Mouse (Mus musculus) heart, embryonic 13.5 days (tissue): ENCODE data around the gene Sbp. TPM values are rescaled to one million over a fixed set of nuclear protein-coding genes. Genes with fewer than 3 reads are reported as not detected.
"Not testable (repeated sequence)": the region's sequence is repeated elsewhere in the genome, so short reads cannot be mapped to it uniquely, and the experiment has no call there.

ENCODE experiments used
- ATAC-seq: fragments of 200-750 bp; cut with Nextera tagmentation; 2 replicates; pipeline ENCODE4 v1.8.0; 2017; ENCODE audit warnings: moderate TSS enrichment; ENCODE audit not compliant: insufficient number of reproducible peaks, low FRiP score, low TSS enrichment; ENCODE audit errors: extremely low read depth
- H3K27ac ChIP-seq: fragments of 300-500 bp; sonication (generic); replicated peaks from 2 replicates; pipeline ENCODE4 v1.5.1; 2015; ENCODE audit warnings: moderate library complexity, mild to moderate bottlenecking, inconsistent platforms
- H3K27me3 ChIP-seq: fragments of 300-500 bp; sonication (generic); replicated peaks from 2 replicates; pipeline ENCODE4 v1.6.1; 2015; ENCODE audit warnings: mild to moderate bottlenecking, inconsistent platforms
- H3K36me3 ChIP-seq: fragments of 300-500 bp; sonication (generic); 2 replicates; pipeline ENCODE4 v1.6.1; 2015; ENCODE audit warnings: mild to moderate bottlenecking, inconsistent platforms
- H3K4me1 ChIP-seq: fragments of 300-500 bp; sonication (generic); 2 replicates; pipeline ENCODE4 v1.6.1; 2015; ENCODE audit warnings: inconsistent platforms
- H3K4me2 ChIP-seq: fragments of 300-500 bp; sonication (generic); 2 replicates; pipeline ENCODE4 v1.6.1; 2015; ENCODE audit warnings: inconsistent platforms, mild to moderate bottlenecking, moderate library complexity
- H3K4me3 ChIP-seq: fragments of 300-500 bp; sonication (generic); 2 replicates; pipeline ENCODE4 v1.5.1; 2015; ENCODE audit warnings: moderate library complexity, mild to moderate bottlenecking, inconsistent platforms
- H3K9ac ChIP-seq: fragments of 300-500 bp; sonication (generic); 2 replicates; pipeline ENCODE4 v1.6.1; 2015; ENCODE audit warnings: inconsistent platforms, mild to moderate bottlenecking, moderate library complexity
- H3K9me3 ChIP-seq: fragments of 300-500 bp; sonication (generic); 2 replicates; pipeline ENCODE4 v1.6.1; 2016; ENCODE audit warnings: inconsistent platforms
- WGBS: fragments of 180-500 bp; shearing (Covaris S2); methylation state at CpG from one replicate; pipeline ENCODE4 v1.1.7; 2015; ENCODE audit warnings: mixed read lengths; 5-methylcytosine and 5-hydroxymethylcytosine counted together
- polyA plus RNA-seq: library from polyadenylated mRNA; unstranded; fragments of >200 nt; fragmentation: Nextera tagmentation; extraction: Ambion mirVana; gene quantifications from 2 replicates; pipeline ENCODE4 v1.2.1, GENCODE M21; 2015

Gene Sbp
- polyA plus RNA-seq, result not detected in 2 replicates

DNA sequence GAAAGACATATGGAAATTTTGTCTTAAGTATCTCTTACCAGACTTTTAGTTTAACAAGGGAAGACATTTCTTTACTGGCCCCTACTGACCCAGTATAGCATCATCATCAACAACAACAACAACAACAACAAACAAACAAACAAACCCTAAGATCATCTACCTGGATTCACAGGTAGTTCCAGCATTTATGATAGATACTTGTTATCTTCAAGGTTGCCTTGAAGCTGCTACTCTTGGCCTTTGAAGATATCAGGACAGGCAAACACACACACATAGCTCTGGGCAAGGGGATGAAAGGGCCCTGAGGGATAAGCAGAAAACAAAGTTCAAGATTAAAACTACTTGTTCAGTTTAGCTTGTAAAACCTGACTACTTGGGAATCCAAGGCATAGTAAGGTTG is at the start of gene Sbp:
Sbp (plus strand) TSS at position 301 of the 400 bp plus-strand sequence.
- no peaks in the 10 kb centered on the region for H3K36me3 ChIP-seq
- H3K9ac ChIP-seq, result no peak within 1 kb of the TSS
- H3K4me1 ChIP-seq, result no peaks in the 10 kb centered on the region
- peaks cover 13% of the 10 kb centered on the region for H3K27me3 ChIP-seq
- H3K9me3 ChIP-seq, result no peaks in the 10 kb centered on the region
- H3K27ac ChIP-seq, result no peak within 1 kb of the TSS
- H3K4me3 ChIP-seq, result no peak within 1 kb of the TSS
- H3K4me2 ChIP-seq, result no peak within 1 kb of the TSS
- ATAC-seq, result no peak

DNA sequence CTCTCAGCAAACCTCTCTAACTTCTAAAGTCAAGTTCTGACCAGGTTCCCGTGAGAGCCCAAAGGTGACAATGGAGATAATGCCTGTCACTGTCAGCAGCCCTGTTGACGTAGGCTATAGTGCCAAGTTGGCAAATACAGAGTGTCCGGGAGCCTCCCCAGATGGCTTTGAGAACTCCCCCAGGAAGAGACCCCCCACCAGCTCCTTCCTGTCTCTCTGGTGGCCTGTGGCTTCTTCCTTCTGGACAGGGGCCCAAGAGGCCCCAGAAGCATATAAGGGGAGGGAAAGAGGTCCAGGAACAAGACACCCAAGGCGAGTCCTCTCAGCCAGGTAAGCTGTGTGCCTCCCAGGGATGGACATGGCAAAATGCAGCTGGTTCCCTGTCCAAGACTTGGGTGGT is 24.3 kb upstream of the Sbp start, which contains the start of gene Dcpp3:
Dcpp3 (plus strand) TSS at position 301 of the 400 bp plus-strand sequence.
- H3K4me1 ChIP-seq, H3K9me3 ChIP-seq, H3K27ac ChIP-seq, H3K4me3 ChIP-seq, H3K36me3 ChIP-seq, ATAC-seq, H3K27me3 ChIP-seq, H3K4me2 ChIP-seq, H3K9ac ChIP-seq: not testable (repeated sequence)
- WGBS, result 52% methylated on average over 4 of the region's 4 CpGs

DNA sequence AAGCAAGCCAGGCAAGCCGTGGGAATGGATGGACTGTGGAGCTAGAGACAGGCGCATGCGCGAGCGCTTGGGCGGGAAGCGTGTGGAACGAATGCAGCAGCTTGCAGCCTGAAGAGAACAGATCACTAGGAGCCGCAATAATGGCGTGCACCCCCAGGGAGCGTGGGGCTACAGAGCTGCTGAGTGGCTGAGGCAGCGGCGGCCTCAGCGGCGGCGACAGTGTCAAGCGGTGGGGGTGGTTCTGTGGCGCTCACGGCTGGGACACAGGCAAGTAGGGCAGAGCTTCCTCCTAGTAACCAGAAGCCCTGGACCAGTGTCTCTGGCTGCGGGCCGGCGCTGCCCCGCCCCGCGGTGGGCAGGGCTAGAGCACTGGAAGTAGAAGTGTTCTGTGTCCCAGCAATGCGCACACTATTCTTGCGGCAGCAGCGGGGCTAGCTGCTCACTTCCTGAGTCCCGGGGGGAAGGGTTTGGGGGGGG is 16.9 kb upstream of the Sbp start:
- Histone ChIP-seq H3K4me1 (peaks cover 12% of the 10 kb centered on the region), H3K27me3 (no peaks in the 10 kb centered on the region), H3K4me2 (peak overlapping the region; percentile 88), H3K9ac (peak overlapping the region; percentile 84), H3K4me3 (peak overlapping the region; percentile 65), H3K9me3 (no peaks in the 10 kb centered on the region), H3K36me3 (no peaks in the 10 kb centered on the region), H3K27ac (peak overlapping the region; percentile 98)
- WGBS, result under 1% methylated on average over 29 of the region's 29 CpGs
- ATAC-seq, result peak; percentile 88

DNA sequence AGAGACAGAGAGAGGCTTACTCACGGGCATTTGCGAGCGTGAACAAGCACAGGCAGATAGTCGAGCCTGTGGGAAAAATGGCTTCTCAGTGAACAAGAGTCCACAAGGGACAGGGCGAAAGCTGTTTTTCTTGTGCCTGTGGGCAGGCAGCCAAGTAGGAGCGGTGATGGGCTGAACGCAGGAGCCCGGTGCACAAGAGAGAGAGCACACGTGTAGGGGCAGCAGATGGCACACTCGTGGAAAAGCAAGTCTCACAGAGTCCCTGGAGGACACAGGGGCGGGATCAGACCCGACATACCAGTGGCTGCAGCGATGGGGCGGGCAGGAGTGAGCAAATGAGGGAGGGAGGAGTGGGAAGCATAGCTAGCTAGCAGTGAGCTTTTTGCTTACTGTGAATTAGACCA is 16.4 kb upstream of the Sbp start:
- H3K9me3 ChIP-seq, result no peaks in the 10 kb centered on the region
- H3K4me3 ChIP-seq, result peak overlapping the region; percentile 65
- WGBS, result under 1% methylated on average over 14 of the region's 14 CpGs
- H3K27ac ChIP-seq, result peak overlapping the region; percentile 98
- H3K4me2 ChIP-seq, result peak overlapping the region; percentile 88
- peaks cover 12% of the 10 kb centered on the region for H3K4me1 ChIP-seq
- ATAC-seq, result peak; percentile 66
- H3K27me3 ChIP-seq, result no peaks in the 10 kb centered on the region
- peak overlapping the region; percentile 84 for H3K9ac ChIP-seq
- no peaks in the 10 kb centered on the region for H3K36me3 ChIP-seq

DNA sequence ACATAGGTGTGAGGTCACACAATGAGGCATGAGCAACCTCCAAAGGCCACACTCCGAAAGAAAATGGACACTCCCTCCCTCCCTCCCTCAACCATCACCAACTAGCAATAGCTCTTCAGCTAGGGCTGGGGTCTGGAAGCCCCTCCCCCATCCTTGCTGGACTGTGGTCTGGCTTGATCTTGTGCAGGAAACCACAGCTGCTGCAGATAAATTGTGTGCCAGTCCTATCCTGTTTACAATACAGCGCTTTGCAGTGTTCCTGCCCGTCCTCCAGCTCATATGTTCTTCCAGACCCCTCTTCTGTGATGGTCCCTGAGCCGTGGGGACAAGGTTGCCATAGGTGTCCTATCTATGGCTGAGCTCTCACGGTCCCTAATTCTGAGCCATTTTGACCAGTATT is 10.3 kb upstream of the Sbp start:
- H3K4me1 ChIP-seq, result no peaks in the 10 kb centered on the region
- no peaks in the 10 kb centered on the region for H3K27me3 ChIP-seq
- no peak overlapping the region for H3K9ac ChIP-seq
- H3K4me2 ChIP-seq, result no peak overlapping the region
- H3K27ac ChIP-seq, result no peak overlapping the region
- no peak overlapping the region for H3K4me3 ChIP-seq
- WGBS, result 58% methylated on average over 5 of the region's 5 CpGs
- H3K36me3 ChIP-seq, result no peaks in the 10 kb centered on the region
- H3K9me3 ChIP-seq, result peaks cover 7% of the 10 kb centered on the region; the same call in 1 of the 2 replicates
- no peak for ATAC-seq

- not testable (repeated sequence) for H3K9ac ChIP-seq, H3K4me2 ChIP-seq, H3K27ac ChIP-seq, H3K4me1 ChIP-seq, H3K4me3 ChIP-seq, ATAC-seq, H3K9me3 ChIP-seq, H3K27me3 ChIP-seq, H3K36me3 ChIP-seq
- WGBS, result 69% methylated on average over 4 of the region's 4 CpGs
These were observed 6.0 kb downstream of the Sbp start for GRCm38 (mm10) chr17:23947486-23947885.

DNA sequence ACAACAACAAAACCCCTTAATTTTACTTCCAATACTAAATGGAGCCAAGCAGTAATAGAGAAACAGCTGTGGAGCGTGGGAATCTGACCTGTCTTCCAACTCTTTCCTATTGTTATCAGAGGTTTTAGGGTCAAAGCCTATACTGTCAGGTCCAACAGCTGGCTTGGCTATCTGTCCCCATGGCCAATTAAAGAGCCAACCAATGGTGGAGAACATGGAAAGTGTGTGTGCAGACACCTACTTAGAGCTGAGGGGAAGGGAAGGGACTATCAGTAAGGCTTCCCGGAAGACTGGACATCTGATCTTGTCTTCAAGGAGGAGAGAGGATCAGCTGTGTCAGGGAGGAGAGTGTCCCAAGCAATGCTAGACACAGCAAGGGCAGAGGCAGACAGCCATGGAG is 7.6 kb downstream of the Sbp start:
- H3K27ac ChIP-seq, result no peak overlapping the region
- H3K36me3 ChIP-seq, result no peaks in the 10 kb centered on the region
- no peak overlapping the region for H3K4me3 ChIP-seq
- H3K4me2 ChIP-seq, result no peak overlapping the region
- H3K27me3 ChIP-seq, result 0 out of 2 replicates have a peak, but pooled peaks cover under 1% of the 10 kb centered on the region
- ATAC-seq, result no peak
- 57% methylated on average over 2 of the region's 2 CpGs for WGBS
- no peaks in the 10 kb centered on the region for H3K9me3 ChIP-seq
- no peaks in the 10 kb centered on the region for H3K4me1 ChIP-seq
- H3K9ac ChIP-seq, result no peak overlapping the region

GRCm38 (mm10) chr17:23950828-23951227 is 9.4 kb downstream of the Sbp start:
- ATAC-seq, H3K36me3 ChIP-seq, H3K4me1 ChIP-seq, H3K4me3 ChIP-seq, H3K4me2 ChIP-seq, H3K27me3 ChIP-seq, H3K9me3 ChIP-seq, H3K9ac ChIP-seq, H3K27ac ChIP-seq: not testable (repeated sequence)
- 68% methylated on average over 4 of the region's 4 CpGs for WGBS

- 65% methylated on average over 5 of the region's 5 CpGs for WGBS
- Histone ChIP-seq H3K27ac (no peak within 1 kb of the TSS), H3K4me1 (no peaks in the 10 kb centered on the region), H3K27me3 (0 out of 2 replicates have a peak, but pooled peaks cover 5% of the 10 kb centered on the region), H3K9ac (no peak within 1 kb of the TSS), H3K36me3 (no peaks in the 10 kb centered on the region), H3K9me3 (no peaks in the 10 kb centered on the region), H3K4me2 (no peak within 1 kb of the TSS), H3K4me3 (no peak within 1 kb of the TSS)
- ATAC-seq, result no peak
These were observed 13.7 kb downstream of the Sbp start, which contains the start of gene Sbpl for GRCm38 (mm10) chr17:23955174-23955573. Gene Sbpl, minus strand, starts transcription at chr17:23955274.

- Histone ChIP-seq H3K27ac (no peak overlapping the region), H3K9ac (no peak overlapping the region), H3K4me3 (no peak overlapping the region), H3K4me2 (no peak overlapping the region), H3K27me3 (0 out of 2 replicates have a peak, but pooled peaks cover 3% of the 10 kb centered on the region), H3K4me1 (no peaks in the 10 kb centered on the region), H3K36me3 (no peaks in the 10 kb centered on the region), H3K9me3 (no peaks in the 10 kb centered on the region)
- ATAC-seq, result no peak
- 36% methylated on average over 3 of the region's 3 CpGs for WGBS
These were observed 18.7 kb downstream of the Sbp start for GRCm38 (mm10) chr17:23960084-23960738.

GRCm38 (mm10) chr17:23961573-23962122 is 20.2 kb downstream of the Sbp start:
- Histone ChIP-seq H3K27ac (no peak overlapping the region), H3K27me3 (no peaks in the 10 kb centered on the region), H3K36me3 (no peaks in the 10 kb centered on the region), H3K4me2 (no peak overlapping the region), H3K9me3 (no peaks in the 10 kb centered on the region), H3K9ac (no peak overlapping the region), H3K4me1 (no peaks in the 10 kb centered on the region), H3K4me3 (no peak overlapping the region)
- WGBS, result 63% methylated on average over 4 of the region's 4 CpGs
- no peak for ATAC-seq
